Mouse (Mus musculus): ENCODE results near the gene Nr2c2ap. TPM values are rescaled to one million over a fixed set of nuclear protein-coding genes. Genes with fewer than 3 reads are reported as not detected.

Nr2c2ap gene
- polyA plus RNA-seq, 1 experiment from 2014 or later, result 25.5 TPM

- no peak overlapping the region for H3K27ac ChIP-seq (ENCODE audit: low read depth, low read length)
- no peak for ATAC-seq (ENCODE audit: low FRiP score, low TSS enrichment)
- H3K4me2 ChIP-seq (replicated peaks; ENCODE audit: low read depth, low read length), result no peak overlapping the region
- WGBS, result 70% methylated on average over 3 of the region's 3 CpGs
- no peaks in the 10 kb centered on the region for H3K9me3 ChIP-seq (ENCODE audit: control insufficient read depth, low read length)
- H3K9ac ChIP-seq (ENCODE audit: low read depth, low read length), result no peak overlapping the region
- H3K4me3 ChIP-seq (ENCODE audit: low read length), result no peak overlapping the region
- H3K27me3 ChIP-seq (ENCODE audit: control insufficient read depth, insufficient read depth, low read length), result no peaks in the 10 kb centered on the region; the same call in 1 of the 2 replicates
- H3K4me1 ChIP-seq (ENCODE audit: control insufficient read depth, insufficient read depth, low read length), result peaks cover 6% of the 10 kb centered on the region; the same call in 1 of the 2 replicates
- peaks cover 3% of the 10 kb centered on the region; the same call in 1 of the 2 replicates for H3K36me3 ChIP-seq (ENCODE audit: control insufficient read depth, insufficient read depth, low read length)
Observed at GRCm38 (mm10) chr8:70170748-70171147, 39.6 kb downstream of the Nr2c2ap start.

- peaks cover 6% of the 10 kb centered on the region; the same call in 1 of the 2 replicates for H3K4me1 ChIP-seq (ENCODE audit: control insufficient read depth, insufficient read depth, low read length)
- H3K4me2 ChIP-seq (replicated peaks; ENCODE audit: low read depth, low read length), result no peak overlapping the region
- 79% methylated on average over 7 of the region's 7 CpGs for WGBS
- no peaks in the 10 kb centered on the region; the same call in 1 of the 2 replicates for H3K27me3 ChIP-seq (ENCODE audit: control insufficient read depth, insufficient read depth, low read length)
- no peak overlapping the region for H3K27ac ChIP-seq (ENCODE audit: low read depth, low read length)
- H3K9ac ChIP-seq (ENCODE audit: low read depth, low read length), result no peak overlapping the region
- no peaks in the 10 kb centered on the region for H3K9me3 ChIP-seq (ENCODE audit: control insufficient read depth, low read length)
- H3K4me3 ChIP-seq (ENCODE audit: low read length), result no peak overlapping the region
- peaks cover 3% of the 10 kb centered on the region; the same call in 1 of the 2 replicates for H3K36me3 ChIP-seq (ENCODE audit: control insufficient read depth, insufficient read depth, low read length)
- no peak for ATAC-seq (ENCODE audit: low FRiP score, low TSS enrichment)
Observed at GRCm38 (mm10) chr8:70171240-70171639, 40.1 kb downstream of the Nr2c2ap start.

GRCm38 (mm10) chr8:70172043-70172681 is 41.0 kb downstream of the Nr2c2ap start, which contains the start of gene Tmem161a:
Gene Tmem161a (plus strand): TSS chr8:70172356.
- Histone ChIP-seq H3K27ac (ENCODE audit: low read depth, low read length) (0 out of 2 replicates have a peak within 1 kb of the TSS, but pooled peaks have one; percentile 1), H3K9ac (ENCODE audit: low read depth, low read length) (peak within 1 kb of the TSS; percentile 80), H3K27me3 (ENCODE audit: control insufficient read depth, insufficient read depth, low read length) (no peaks in the 10 kb centered on the region; the same call in 1 of the 2 replicates), H3K36me3 (ENCODE audit: control insufficient read depth, insufficient read depth, low read length) (peaks cover 8% of the 10 kb centered on the region; the same call in 1 of the 2 replicates), H3K9me3 (ENCODE audit: control insufficient read depth, low read length) (no peaks in the 10 kb centered on the region), H3K4me2 (replicated peaks; ENCODE audit: low read depth, low read length) (peak within 1 kb of the TSS; percentile 50), H3K4me1 (ENCODE audit: control insufficient read depth, insufficient read depth, low read length) (peaks cover 6% of the 10 kb centered on the region; the same call in 1 of the 2 replicates), H3K4me3 (ENCODE audit: low read length) (peak within 1 kb of the TSS; percentile 67)
- 2% methylated on average over 27 of the region's 27 CpGs for WGBS
- peak; percentile 97 for ATAC-seq (ENCODE audit: low FRiP score, low TSS enrichment)

GRCm38 (mm10) chr8:70173320-70173719 is 42.2 kb downstream of the Nr2c2ap start:
- WGBS, result 80% methylated on average over 5 of the region's 5 CpGs
- peak overlapping the region; percentile 50; the same call in 1 of the 2 replicates for H3K4me2 ChIP-seq (replicated peaks; ENCODE audit: low read depth, low read length)
- H3K27me3 ChIP-seq (ENCODE audit: control insufficient read depth, insufficient read depth, low read length), result no peaks in the 10 kb centered on the region
- H3K9ac ChIP-seq (ENCODE audit: low read depth, low read length), result no peak overlapping the region
- no peaks in the 10 kb centered on the region for H3K9me3 ChIP-seq (ENCODE audit: control insufficient read depth, low read length)
- ATAC-seq (ENCODE audit: low FRiP score, low TSS enrichment), result no peak
- H3K27ac ChIP-seq (ENCODE audit: low read depth, low read length), result no peak overlapping the region
- no peak overlapping the region; the same call in 1 of the 2 replicates for H3K4me3 ChIP-seq (ENCODE audit: low read length)
- H3K4me1 ChIP-seq (ENCODE audit: control insufficient read depth, insufficient read depth, low read length), result peaks cover 6% of the 10 kb centered on the region; the same call in 1 of the 2 replicates
- H3K36me3 ChIP-seq (ENCODE audit: control insufficient read depth, insufficient read depth, low read length), result peaks cover 16% of the 10 kb centered on the region; the same call in 1 of the 2 replicates

- 88% methylated on average over 7 of the region's 7 CpGs for WGBS
- peaks cover 6% of the 10 kb centered on the region; the same call in 1 of the 2 replicates for H3K4me1 ChIP-seq (ENCODE audit: control insufficient read depth, insufficient read depth, low read length)
- H3K4me2 ChIP-seq (replicated peaks; ENCODE audit: low read depth, low read length), result no peak overlapping the region
- H3K27ac ChIP-seq (ENCODE audit: low read depth, low read length), result no peak overlapping the region
- ATAC-seq (ENCODE audit: low FRiP score, low TSS enrichment), result no peak
- no peaks in the 10 kb centered on the region for H3K9me3 ChIP-seq (ENCODE audit: control insufficient read depth, low read length)
- H3K27me3 ChIP-seq (ENCODE audit: control insufficient read depth, insufficient read depth, low read length), result no peaks in the 10 kb centered on the region
- H3K36me3 ChIP-seq (ENCODE audit: control insufficient read depth, insufficient read depth, low read length), result peaks cover 21% of the 10 kb centered on the region
- H3K4me3 ChIP-seq (ENCODE audit: low read length), result no peak overlapping the region
- no peak overlapping the region for H3K9ac ChIP-seq (ENCODE audit: low read depth, low read length)
Observed at GRCm38 (mm10) chr8:70174079-70174478, 42.9 kb downstream of the Nr2c2ap start.

- H3K27ac ChIP-seq (ENCODE audit: low read depth, low read length), result no peak overlapping the region
- H3K4me2 ChIP-seq (replicated peaks; ENCODE audit: low read depth, low read length), result no peak overlapping the region
- H3K27me3 ChIP-seq (ENCODE audit: control insufficient read depth, insufficient read depth, low read length), result no peaks in the 10 kb centered on the region
- no peak for ATAC-seq (ENCODE audit: low FRiP score, low TSS enrichment)
- WGBS, result 90% methylated on average over 2 of the region's 2 CpGs
- H3K9me3 ChIP-seq (ENCODE audit: control insufficient read depth, low read length), result no peaks in the 10 kb centered on the region
- H3K36me3 ChIP-seq (ENCODE audit: control insufficient read depth, insufficient read depth, low read length), result peaks cover 45% of the 10 kb centered on the region
- H3K4me3 ChIP-seq (ENCODE audit: low read length), result no peak overlapping the region
- no peak overlapping the region for H3K9ac ChIP-seq (ENCODE audit: low read depth, low read length)
- H3K4me1 ChIP-seq (ENCODE audit: control insufficient read depth, insufficient read depth, low read length), result peaks cover 3% of the 10 kb centered on the region; the same call in 1 of the 2 replicates
Observed at GRCm38 (mm10) chr8:70178231-70178630, 47.1 kb downstream of the Nr2c2ap start.

- peaks cover 45% of the 10 kb centered on the region for H3K36me3 ChIP-seq (ENCODE audit: control insufficient read depth, insufficient read depth, low read length)
- no peak for ATAC-seq (ENCODE audit: low FRiP score, low TSS enrichment)
- WGBS, result 94% methylated on average over 4 of the region's 4 CpGs
Observed at GRCm38 (mm10) chr8:70179082-70179481, 47.9 kb downstream of the Nr2c2ap start.

GRCm38 (mm10) chr8:70181212-70181902 is 50.2 kb downstream of the Nr2c2ap start:
- no peak overlapping the region for H3K4me2 ChIP-seq (replicated peaks; ENCODE audit: low read depth, low read length)
- H3K4me3 ChIP-seq (ENCODE audit: low read length), result no peak overlapping the region
- H3K9ac ChIP-seq (ENCODE audit: low read depth, low read length), result no peak overlapping the region
- no peak overlapping the region for H3K27ac ChIP-seq (ENCODE audit: low read depth, low read length)
- H3K36me3 ChIP-seq (ENCODE audit: control insufficient read depth, insufficient read depth, low read length), result peaks cover 42% of the 10 kb centered on the region
- no peak for ATAC-seq (ENCODE audit: low FRiP score, low TSS enrichment)
- WGBS, result 57% methylated on average over 16 of the region's 16 CpGs
- no peaks in the 10 kb centered on the region for H3K4me1 ChIP-seq (ENCODE audit: control insufficient read depth, insufficient read depth, low read length)
- H3K27me3 ChIP-seq (ENCODE audit: control insufficient read depth, insufficient read depth, low read length), result no peaks in the 10 kb centered on the region
- H3K9me3 ChIP-seq (ENCODE audit: control insufficient read depth, low read length), result no peaks in the 10 kb centered on the region

More at GRCm38 (mm10) chr8:70179082-70179481, 47.9 kb downstream of the Nr2c2ap start:
- no peak overlapping the region for H3K27ac ChIP-seq (ENCODE audit: low read depth, low read length)
- H3K4me1 ChIP-seq (ENCODE audit: control insufficient read depth, insufficient read depth, low read length), result no peaks in the 10 kb centered on the region
- H3K4me3 ChIP-seq (ENCODE audit: low read length), result no peak overlapping the region
- H3K4me2 ChIP-seq (replicated peaks; ENCODE audit: low read depth, low read length), result no peak overlapping the region
- H3K9me3 ChIP-seq (ENCODE audit: control insufficient read depth, low read length), result no peaks in the 10 kb centered on the region
- H3K27me3 ChIP-seq (ENCODE audit: control insufficient read depth, insufficient read depth, low read length), result no peaks in the 10 kb centered on the region
- H3K9ac ChIP-seq (ENCODE audit: low read depth, low read length), result no peak overlapping the region

GRCm38 (mm10) chr8:70181903-70182252 is 50.7 kb downstream of the Nr2c2ap start:
- Histone ChIP-seq H3K4me3 (ENCODE audit: low read length) (no peak overlapping the region), H3K27me3 (ENCODE audit: control insufficient read depth, insufficient read depth, low read length) (no peaks in the 10 kb centered on the region), H3K4me2 (replicated peaks; ENCODE audit: low read depth, low read length) (no peak overlapping the region), H3K36me3 (ENCODE audit: control insufficient read depth, insufficient read depth, low read length) (peaks cover 40% of the 10 kb centered on the region), H3K27ac (ENCODE audit: low read depth, low read length) (no peak overlapping the region), H3K9me3 (ENCODE audit: control insufficient read depth, low read length) (no peaks in the 10 kb centered on the region), H3K9ac (ENCODE audit: low read depth, low read length) (no peak overlapping the region), H3K4me1 (ENCODE audit: control insufficient read depth, insufficient read depth, low read length) (no peaks in the 10 kb centered on the region)
- 33% methylated on average over 2 of the region's 2 CpGs for WGBS
- ATAC-seq (ENCODE audit: low FRiP score, low TSS enrichment), result no peak

Measured in kidney, embryonic 14.5 days (tissue).